Mouse (Mus musculus) E14TG2a.4 (cell line): ENCODE results near the gene Cwc25.

Experiments used
- CTCF ChIP-seq: conservative IDR thresholded peaks from 2 replicates; pipeline ENCODE4 v1.5.1; 2014; ENCODE audit warnings: low read length
- NANOG ChIP-seq: IDR thresholded peaks from 2 replicates; pipeline ENCODE4 v1.6.1; 2014; ENCODE audit warnings: borderline replicate concordance, low read length, mixed read lengths
- POU5F1 ChIP-seq: IDR thresholded peaks from 2 replicates; pipeline ENCODE4 v1.6.1; 2014; ENCODE audit warnings: low read length, borderline replicate concordance

GRCm38 (mm10) chr11:97782564-97782895 lies 16.2 kb upstream of the Cwc25 start:
- TF ChIP-seq CTCF = no peak
- no peak for TF ChIP-seq POU5F1
- TF ChIP-seq NANOG = no peak
